Mouse (Mus musculus): ENCODE results near the gene Fbxo34. TPM values are rescaled to one million over a fixed set of nuclear protein-coding genes. Genes with fewer than 3 reads are reported as not detected.

The Fbxo34 gene
- polyA plus RNA-seq, 1 experiment from 2014 or later = 27.5 TPM

DNA sequence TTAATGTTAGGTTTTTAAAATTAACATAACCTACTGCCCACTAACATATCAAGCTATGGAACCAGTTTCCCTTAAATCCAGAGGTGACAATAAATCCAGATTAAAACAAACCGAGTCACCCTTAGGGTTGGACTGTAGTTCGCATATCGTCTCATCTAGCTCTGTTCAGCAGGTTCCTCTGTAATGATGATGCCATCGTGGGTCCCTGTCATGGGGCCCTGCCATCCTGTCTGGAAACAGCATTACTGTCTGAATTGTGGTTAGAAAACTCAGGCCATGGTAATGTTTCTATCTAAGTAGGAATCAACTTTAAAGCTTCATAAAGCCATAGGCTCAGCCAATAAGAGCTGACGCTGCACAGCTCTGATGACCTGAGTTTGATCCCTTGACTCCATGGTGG lies 48.4 kb downstream of the Fbxo34 start:
- no peaks in the 10 kb centered on the region for H3K36me3 ChIP-seq (ENCODE audit: control insufficient read depth, insufficient read depth, low read length)
- no peak for ATAC-seq

DNA sequence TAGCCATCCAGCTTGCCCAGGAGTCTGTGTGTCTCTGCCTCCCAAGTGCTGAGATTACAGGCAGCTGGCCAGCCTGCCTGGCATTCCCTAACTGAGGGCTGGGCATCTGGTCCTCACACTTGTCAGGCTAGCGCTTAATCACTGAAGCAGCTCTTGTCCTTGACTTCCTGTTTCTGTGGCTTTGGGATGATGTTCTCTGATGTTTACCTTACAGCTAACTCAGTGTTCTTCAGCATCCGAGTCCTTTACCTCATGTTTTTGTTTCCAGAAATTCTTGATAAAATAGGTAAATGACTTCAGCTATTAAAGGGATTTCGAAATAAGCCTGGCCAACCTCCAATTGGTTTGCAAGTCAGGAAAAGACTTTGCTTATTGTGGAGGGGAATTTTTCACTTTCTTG lies 53.8 kb downstream of the Fbxo34 start:
- Histone ChIP-seq H3K36me3 (ENCODE audit: control insufficient read depth, insufficient read depth, low read length) (no peaks in the 10 kb centered on the region), H3K27me3 (replicated peaks; ENCODE audit: control insufficient read depth, insufficient read depth, low read length) (no peaks in the 10 kb centered on the region), H3K9me3 (replicated peaks; ENCODE audit: control insufficient read depth, low read length) (no peaks in the 10 kb centered on the region), H3K4me2 (ENCODE audit: low read length) (no peak overlapping the region), H3K9ac (ENCODE audit: low read length) (no peak overlapping the region), H3K4me1 (ENCODE audit: control insufficient read depth, insufficient read depth, low read length) (no peaks in the 10 kb centered on the region), H3K27ac (ENCODE audit: low read depth, low read length) (no peak overlapping the region), H3K4me3 (ENCODE audit: low read depth, low read length) (no peak overlapping the region)
- DNase-seq (ENCODE audit: low spot score) = no peak
- WGBS = 94% methylated on average over 3 of the region's 3 CpGs
- ATAC-seq = no peak

More for the DNA sequence above, 48.4 kb downstream of the Fbxo34 start:
- 54% methylated on average over 5 of the region's 5 CpGs for WGBS
- Histone ChIP-seq H3K9ac (ENCODE audit: low read length) (no peak overlapping the region), H3K4me2 (ENCODE audit: low read length) (no peak overlapping the region), H3K9me3 (replicated peaks; ENCODE audit: control insufficient read depth, low read length) (no peaks in the 10 kb centered on the region), H3K4me1 (ENCODE audit: control insufficient read depth, insufficient read depth, low read length) (no peaks in the 10 kb centered on the region), H3K27me3 (replicated peaks; ENCODE audit: control insufficient read depth, insufficient read depth, low read length) (no peaks in the 10 kb centered on the region), H3K27ac (ENCODE audit: low read depth, low read length) (no peak overlapping the region), H3K4me3 (ENCODE audit: low read depth, low read length) (no peak overlapping the region)
- no peak for DNase-seq (ENCODE audit: low spot score)

DNA sequence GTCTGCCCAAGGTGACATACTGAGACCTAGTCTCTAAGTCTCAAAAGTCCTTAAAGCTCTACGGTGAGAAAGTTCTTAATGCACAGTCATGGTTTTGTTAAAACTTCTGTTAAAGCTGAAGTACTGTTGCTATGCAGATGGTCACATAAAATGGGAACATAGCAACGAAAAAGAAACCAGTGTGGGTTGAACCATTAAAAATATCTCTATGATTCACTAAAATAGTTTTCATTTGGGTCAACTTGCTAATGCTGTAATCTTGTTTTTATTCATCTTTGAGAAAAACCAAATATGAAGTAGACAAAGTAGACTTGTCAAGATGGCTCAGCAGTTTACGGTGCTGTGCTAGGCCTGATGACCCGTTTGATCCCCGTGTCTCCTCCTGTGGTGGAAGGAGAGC lies 56.5 kb downstream of the Fbxo34 start:
- H3K4me3 ChIP-seq (ENCODE audit: low read depth, low read length) = no peak overlapping the region
- H3K4me1 ChIP-seq (ENCODE audit: control insufficient read depth, insufficient read depth, low read length) = no peaks in the 10 kb centered on the region
- H3K9ac ChIP-seq (ENCODE audit: low read length) = no peak overlapping the region
- ATAC-seq = no peak
- H3K4me2 ChIP-seq (ENCODE audit: low read length) = no peak overlapping the region
- WGBS = 96% methylated on average over 5 of the region's 5 CpGs
- H3K36me3 ChIP-seq (ENCODE audit: control insufficient read depth, insufficient read depth, low read length) = no peaks in the 10 kb centered on the region
- DNase-seq (ENCODE audit: low spot score) = no peak
- no peak overlapping the region for H3K27ac ChIP-seq (ENCODE audit: low read depth, low read length)
- H3K9me3 ChIP-seq (replicated peaks; ENCODE audit: control insufficient read depth, low read length) = no peaks in the 10 kb centered on the region
- H3K27me3 ChIP-seq (replicated peaks; ENCODE audit: control insufficient read depth, insufficient read depth, low read length) = no peaks in the 10 kb centered on the region

DNA sequence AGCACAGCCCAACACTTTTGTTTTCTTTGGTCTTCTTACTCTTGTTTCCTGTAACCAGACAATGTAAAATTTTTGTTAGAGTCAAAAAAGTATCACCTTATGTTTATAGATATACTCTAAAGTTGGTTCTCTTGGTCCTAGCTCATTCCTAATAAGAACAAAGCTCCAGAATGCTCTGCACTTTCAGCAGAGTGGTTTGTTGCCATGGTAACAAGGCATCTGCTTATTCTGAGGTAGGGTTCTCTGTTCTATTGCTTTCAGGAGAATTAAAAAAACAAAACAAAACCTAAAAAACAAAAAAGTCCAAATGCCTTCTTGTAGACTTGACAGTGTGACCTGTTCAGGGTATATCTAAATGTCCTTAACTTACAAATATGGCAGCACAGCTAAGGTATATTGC lies 57.8 kb downstream of the Fbxo34 start:
- no peaks in the 10 kb centered on the region for H3K27me3 ChIP-seq (replicated peaks; ENCODE audit: control insufficient read depth, insufficient read depth, low read length)
- ATAC-seq (no peak), DNase-seq (ENCODE audit: low spot score) (peak; percentile 41)
- H3K4me1 ChIP-seq (ENCODE audit: control insufficient read depth, insufficient read depth, low read length) = no peaks in the 10 kb centered on the region
- H3K4me3 ChIP-seq (ENCODE audit: low read depth, low read length) = no peak overlapping the region
- H3K9ac ChIP-seq (ENCODE audit: low read length) = no peak overlapping the region
- no peaks in the 10 kb centered on the region for H3K9me3 ChIP-seq (replicated peaks; ENCODE audit: control insufficient read depth, low read length)
- no peak overlapping the region for H3K4me2 ChIP-seq (ENCODE audit: low read length)
- H3K36me3 ChIP-seq (ENCODE audit: control insufficient read depth, insufficient read depth, low read length) = no peaks in the 10 kb centered on the region
- H3K27ac ChIP-seq (ENCODE audit: low read depth, low read length) = no peak overlapping the region

DNA sequence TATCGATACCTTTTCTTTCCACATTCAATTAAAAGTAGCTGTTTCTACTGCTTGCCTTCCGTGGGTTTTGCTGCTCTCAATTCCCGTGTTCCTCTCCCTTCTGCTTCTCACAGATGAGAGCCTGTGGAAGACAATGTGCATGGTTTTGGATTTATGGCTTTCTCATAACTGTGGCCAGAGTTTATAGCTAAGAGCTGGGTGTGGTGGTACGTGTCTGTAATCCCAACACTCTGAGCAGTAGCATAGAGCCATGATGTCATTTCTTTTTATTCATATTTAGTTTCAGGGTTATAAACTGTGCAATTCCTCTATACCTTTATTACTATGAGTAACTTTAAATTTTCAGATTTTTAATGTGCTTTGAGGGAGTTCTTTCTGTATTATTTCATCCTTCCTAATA lies 60.0 kb downstream of the Fbxo34 start:
- no peak for ATAC-seq
- 88% methylated on average over 4 of the region's 4 CpGs for WGBS
- Histone ChIP-seq H3K4me3 (ENCODE audit: low read depth, low read length) (no peak overlapping the region), H3K27ac (ENCODE audit: low read depth, low read length) (no peak overlapping the region), H3K9me3 (replicated peaks; ENCODE audit: control insufficient read depth, low read length) (no peaks in the 10 kb centered on the region), H3K4me2 (ENCODE audit: low read length) (no peak overlapping the region), H3K4me1 (ENCODE audit: control insufficient read depth, insufficient read depth, low read length) (no peaks in the 10 kb centered on the region), H3K27me3 (replicated peaks; ENCODE audit: control insufficient read depth, insufficient read depth, low read length) (no peaks in the 10 kb centered on the region), H3K9ac (ENCODE audit: low read length) (no peak overlapping the region), H3K36me3 (ENCODE audit: control insufficient read depth, insufficient read depth, low read length) (no peaks in the 10 kb centered on the region)
- no peak for DNase-seq (ENCODE audit: low spot score)

DNA sequence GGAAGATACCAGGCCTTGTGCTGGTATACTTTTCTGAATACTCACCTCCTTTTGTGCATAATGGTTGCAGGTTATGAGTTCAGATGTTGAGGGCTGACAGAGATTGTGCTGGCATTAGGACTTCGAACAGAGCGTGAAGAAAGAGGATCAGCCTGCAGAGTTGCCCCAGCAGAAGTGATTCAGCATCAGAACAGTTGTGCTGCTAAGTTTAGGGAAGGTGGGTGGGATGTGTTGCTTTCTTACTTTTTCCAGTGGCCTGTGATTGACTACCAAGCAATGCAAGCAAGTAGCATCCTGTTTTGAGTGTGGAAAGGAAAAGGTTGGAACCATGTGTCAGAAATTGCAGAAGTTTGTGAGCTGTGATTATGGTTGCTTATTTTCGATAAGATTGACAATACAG lies 63.4 kb downstream of the Fbxo34 start:
- DNase-seq (ENCODE audit: low spot score) (no peak), ATAC-seq (no peak)
- Histone ChIP-seq H3K9ac (ENCODE audit: low read length) (no peak overlapping the region), H3K36me3 (ENCODE audit: control insufficient read depth, insufficient read depth, low read length) (no peaks in the 10 kb centered on the region), H3K4me3 (ENCODE audit: low read depth, low read length) (no peak overlapping the region), H3K27ac (ENCODE audit: low read depth, low read length) (no peak overlapping the region), H3K9me3 (replicated peaks; ENCODE audit: control insufficient read depth, low read length) (no peaks in the 10 kb centered on the region), H3K4me2 (ENCODE audit: low read length) (no peak overlapping the region), H3K27me3 (replicated peaks; ENCODE audit: control insufficient read depth, insufficient read depth, low read length) (no peaks in the 10 kb centered on the region), H3K4me1 (ENCODE audit: control insufficient read depth, insufficient read depth, low read length) (no peaks in the 10 kb centered on the region)
- WGBS = 94% methylated on average over 3 of the region's 3 CpGs

DNA sequence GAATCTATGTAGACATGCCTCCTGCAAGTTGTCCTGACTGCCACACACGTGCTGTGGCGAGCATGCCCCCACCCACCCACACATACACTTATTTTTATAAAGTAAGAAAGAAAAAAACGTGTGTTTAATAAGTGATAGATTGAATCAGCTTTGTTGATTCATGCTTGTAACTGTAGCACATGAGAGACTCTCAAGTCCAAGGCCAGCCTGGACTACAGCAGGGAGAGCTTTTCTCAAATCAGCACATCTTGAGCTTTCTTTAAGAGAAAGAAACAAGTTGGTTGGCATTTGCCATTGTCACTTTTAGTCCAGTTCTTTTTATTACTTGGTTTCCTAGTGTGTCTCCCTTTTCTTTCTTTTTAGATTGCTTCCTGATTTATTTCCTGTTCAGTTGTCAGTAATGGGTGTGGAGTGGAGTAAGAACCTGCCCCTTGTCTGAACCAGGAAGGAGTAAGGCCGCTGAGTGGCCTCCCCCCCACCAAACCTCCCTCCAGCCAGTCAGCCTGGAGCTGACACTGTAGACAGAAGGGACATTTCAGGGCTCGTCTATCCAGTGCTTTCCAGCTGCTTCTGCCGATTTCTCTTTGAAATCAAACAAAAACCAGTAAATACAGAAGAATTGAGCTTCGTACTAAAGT lies 64.7 kb downstream of the Fbxo34 start:
- Histone ChIP-seq H3K27me3 (replicated peaks; ENCODE audit: control insufficient read depth, insufficient read depth, low read length) (no peaks in the 10 kb centered on the region), H3K4me2 (ENCODE audit: low read length) (no peak overlapping the region), H3K36me3 (ENCODE audit: control insufficient read depth, insufficient read depth, low read length) (no peaks in the 10 kb centered on the region), H3K9me3 (replicated peaks; ENCODE audit: control insufficient read depth, low read length) (no peaks in the 10 kb centered on the region), H3K27ac (ENCODE audit: low read depth, low read length) (no peak overlapping the region), H3K4me3 (ENCODE audit: low read depth, low read length) (no peak overlapping the region), H3K9ac (ENCODE audit: low read length) (no peak overlapping the region), H3K4me1 (ENCODE audit: control insufficient read depth, insufficient read depth, low read length) (no peaks in the 10 kb centered on the region)
- DNase-seq (ENCODE audit: low spot score) (no peak), ATAC-seq (no peak)
- 55% methylated on average over 7 of the region's 7 CpGs for WGBS

DNA sequence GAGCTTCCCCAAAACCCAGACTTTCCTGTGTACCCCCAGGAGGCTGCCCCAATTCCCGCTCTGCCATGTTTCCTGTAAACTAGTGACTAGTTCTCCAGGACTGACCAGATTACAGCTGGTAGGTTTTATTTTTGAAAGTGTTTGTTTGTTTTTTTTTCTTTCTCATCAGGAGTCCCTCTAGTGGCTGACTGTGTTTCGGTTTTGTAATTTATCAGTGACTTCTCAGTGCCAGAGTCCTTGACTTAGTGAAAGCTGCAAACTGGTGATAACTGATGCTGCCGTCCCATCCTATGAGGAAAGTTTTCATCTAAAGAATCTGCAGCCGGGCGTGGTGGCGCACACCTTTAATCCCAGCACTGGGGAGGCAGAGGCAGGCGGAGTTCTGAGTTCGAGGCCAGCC lies 65.4 kb downstream of the Fbxo34 start:
- 93% methylated on average over 8 of the region's 8 CpGs for WGBS
- H3K9ac ChIP-seq (ENCODE audit: low read length) = no peak overlapping the region
- no peaks in the 10 kb centered on the region for H3K27me3 ChIP-seq (replicated peaks; ENCODE audit: control insufficient read depth, insufficient read depth, low read length)
- no peaks in the 10 kb centered on the region for H3K4me1 ChIP-seq (ENCODE audit: control insufficient read depth, insufficient read depth, low read length)
- H3K9me3 ChIP-seq (replicated peaks; ENCODE audit: control insufficient read depth, low read length) = no peaks in the 10 kb centered on the region
- DNase-seq (ENCODE audit: low spot score) (no peak), ATAC-seq (no peak)
- no peak overlapping the region for H3K27ac ChIP-seq (ENCODE audit: low read depth, low read length)
- H3K4me3 ChIP-seq (ENCODE audit: low read depth, low read length) = no peak overlapping the region
- H3K4me2 ChIP-seq (ENCODE audit: low read length) = no peak overlapping the region
- no peaks in the 10 kb centered on the region for H3K36me3 ChIP-seq (ENCODE audit: control insufficient read depth, insufficient read depth, low read length)

DNA sequence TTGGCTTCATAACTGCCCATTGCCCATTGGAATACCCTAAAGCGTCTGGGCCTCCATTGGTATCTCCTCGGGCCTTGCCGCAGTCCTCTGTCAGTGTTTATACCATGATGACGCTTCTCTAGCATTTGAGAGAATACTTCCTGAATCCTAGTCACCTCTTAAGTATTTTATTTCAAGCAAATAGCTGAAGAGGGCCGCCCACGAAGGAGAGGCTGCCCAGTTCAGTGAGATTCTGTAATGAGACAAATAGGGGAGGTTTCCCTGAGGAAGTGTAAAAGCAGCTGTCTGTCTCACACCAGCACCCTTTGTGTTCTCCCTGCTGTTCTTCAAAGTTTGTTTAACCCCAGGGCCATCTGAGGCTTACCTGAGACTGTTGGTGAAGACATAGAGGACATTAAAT lies 66.5 kb downstream of the Fbxo34 start:
- WGBS = 90% methylated on average over 6 of the region's 6 CpGs

More for the DNA sequence above, 66.5 kb downstream of the Fbxo34 start:
- Histone ChIP-seq H3K27me3 (replicated peaks; ENCODE audit: control insufficient read depth, insufficient read depth, low read length) (no peaks in the 10 kb centered on the region), H3K4me2 (ENCODE audit: low read length) (no peak overlapping the region), H3K9ac (ENCODE audit: low read length) (no peak overlapping the region), H3K4me3 (ENCODE audit: low read depth, low read length) (no peak overlapping the region), H3K27ac (ENCODE audit: low read depth, low read length) (no peak overlapping the region), H3K9me3 (replicated peaks; ENCODE audit: control insufficient read depth, low read length) (no peaks in the 10 kb centered on the region), H3K4me1 (ENCODE audit: control insufficient read depth, insufficient read depth, low read length) (no peaks in the 10 kb centered on the region), H3K36me3 (ENCODE audit: control insufficient read depth, insufficient read depth, low read length) (no peaks in the 10 kb centered on the region)
- no peak for DNase-seq (ENCODE audit: low spot score)
- no peak for ATAC-seq
